Mouse (Mus musculus): ENCODE results near the gene Myo6. TPM values are rescaled to one million over a fixed set of nuclear protein-coding genes. Genes with fewer than 3 reads are reported as not detected.

Myo6 gene
- polyA plus RNA-seq, 1 experiment, result 16.4 TPM

DNA sequence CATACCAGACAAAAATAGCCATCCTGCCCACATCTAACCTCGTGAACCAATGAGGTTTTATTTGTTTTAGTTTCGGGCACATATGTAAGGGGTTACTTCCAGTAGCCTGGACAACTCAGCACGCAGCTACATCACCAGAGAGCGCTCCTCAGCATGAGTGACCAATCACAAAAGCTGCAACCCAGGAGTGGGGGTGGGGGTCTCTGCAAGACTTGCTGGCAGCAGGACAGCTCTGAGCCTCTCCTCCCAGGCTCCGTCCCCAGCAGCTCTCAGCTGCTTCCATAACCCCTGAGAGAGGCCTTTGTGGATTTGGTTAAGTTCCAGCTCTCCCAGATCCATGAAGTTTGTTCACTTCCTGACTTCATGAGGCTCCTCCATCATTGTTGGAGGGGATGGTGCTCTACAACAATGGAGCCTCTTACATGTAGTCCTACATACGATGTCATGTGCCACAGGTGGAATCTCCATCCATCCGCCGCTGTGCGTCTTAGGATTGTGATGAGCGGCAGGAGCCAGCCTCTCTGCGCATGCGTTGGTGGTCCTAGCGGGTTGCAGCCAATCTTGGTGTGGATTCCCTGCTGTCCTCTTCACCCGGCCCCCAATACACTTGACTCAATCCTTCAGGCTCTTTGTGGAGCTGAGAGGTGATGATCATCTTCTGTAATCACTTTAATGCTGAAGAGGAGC, 37.7 kb downstream of the Myo6 start:
- 86% methylated on average over 14 of the region's 14 CpGs for WGBS
- no peak overlapping the region for H3K4me3 ChIP-seq (replicated peaks; ENCODE audit: control insufficient read depth, low read depth, low read length)
- H3K4me1 ChIP-seq (ENCODE audit: control insufficient read depth, insufficient read depth, low read length), result no peaks in the 10 kb centered on the region
- no peak for TF ChIP-seq POLR2A (IDR thresholded peaks at IDR 0.05; ENCODE audit: borderline replicate concordance, control insufficient read depth, low read depth, low read length)
- H3K27ac ChIP-seq (ENCODE audit: control insufficient read depth, insufficient read depth, low read depth, low read length, poor library complexity), result no peak overlapping the region

DNA sequence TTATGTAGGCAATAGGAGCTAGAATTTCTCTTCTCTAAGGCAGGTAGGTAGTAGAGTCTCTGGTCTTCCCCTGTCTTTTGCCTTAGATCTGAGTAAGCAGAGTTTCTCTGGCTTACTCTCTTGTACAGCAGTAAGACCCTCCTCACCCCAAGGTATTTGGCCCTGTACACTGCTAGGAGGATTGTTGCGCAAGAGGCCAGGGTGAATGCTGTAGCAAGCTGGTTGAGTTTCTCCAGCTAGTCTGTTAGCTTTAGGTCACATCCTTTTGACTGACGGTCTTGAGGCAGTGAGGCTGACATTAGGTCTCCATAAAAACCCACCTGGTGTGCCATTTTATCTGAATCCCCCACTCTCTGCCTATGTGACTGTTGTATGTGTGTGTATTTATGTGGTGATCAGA, 43.9 kb downstream of the Myo6 start:
- Histone ChIP-seq H3K4me1 (ENCODE audit: control insufficient read depth, insufficient read depth, low read length) (no peaks in the 10 kb centered on the region), H3K27ac (ENCODE audit: control insufficient read depth, insufficient read depth, low read depth, low read length, poor library complexity) (no peak overlapping the region), H3K4me3 (replicated peaks; ENCODE audit: control insufficient read depth, low read depth, low read length) (no peak overlapping the region)
- TF ChIP-seq POLR2A (IDR thresholded peaks at IDR 0.05; ENCODE audit: borderline replicate concordance, control insufficient read depth, low read depth, low read length), result no peak
- WGBS, result 80% methylated on average over 2 of the region's 2 CpGs

DNA sequence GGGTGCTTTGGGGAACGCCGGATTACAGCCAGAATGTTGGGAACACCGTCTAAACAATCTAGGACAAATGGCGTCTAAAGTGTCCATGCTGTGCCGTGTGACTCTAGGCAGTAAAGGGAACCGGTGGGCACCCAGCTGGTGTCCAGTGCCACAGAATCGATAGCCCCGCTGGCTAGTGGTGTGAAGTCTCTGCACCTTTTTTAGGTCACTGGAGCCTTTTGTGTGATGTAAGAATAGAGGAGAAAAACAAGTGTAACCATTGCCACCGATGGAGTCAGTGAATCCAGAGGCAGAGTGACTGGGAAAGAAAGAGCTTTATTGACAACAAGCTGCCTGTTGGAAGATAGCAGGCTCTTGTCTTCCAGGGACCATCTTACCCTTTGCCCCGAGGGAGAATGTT, 44.6 kb downstream of the Myo6 start:
- WGBS, result 87% methylated on average over 10 of the region's 10 CpGs
- TF ChIP-seq CTCF (IDR thresholded peaks at IDR 0.05; ENCODE audit: control insufficient read depth, insufficient read depth, low read length) (no peak), POLR2A (IDR thresholded peaks at IDR 0.05; ENCODE audit: borderline replicate concordance, control insufficient read depth, low read depth, low read length) (no peak)
- H3K4me1 ChIP-seq (ENCODE audit: control insufficient read depth, insufficient read depth, low read length), result no peaks in the 10 kb centered on the region
- no peak overlapping the region for H3K4me3 ChIP-seq (replicated peaks; ENCODE audit: control insufficient read depth, low read depth, low read length)
- H3K27ac ChIP-seq (ENCODE audit: control insufficient read depth, insufficient read depth, low read depth, low read length, poor library complexity), result no peak overlapping the region

DNA sequence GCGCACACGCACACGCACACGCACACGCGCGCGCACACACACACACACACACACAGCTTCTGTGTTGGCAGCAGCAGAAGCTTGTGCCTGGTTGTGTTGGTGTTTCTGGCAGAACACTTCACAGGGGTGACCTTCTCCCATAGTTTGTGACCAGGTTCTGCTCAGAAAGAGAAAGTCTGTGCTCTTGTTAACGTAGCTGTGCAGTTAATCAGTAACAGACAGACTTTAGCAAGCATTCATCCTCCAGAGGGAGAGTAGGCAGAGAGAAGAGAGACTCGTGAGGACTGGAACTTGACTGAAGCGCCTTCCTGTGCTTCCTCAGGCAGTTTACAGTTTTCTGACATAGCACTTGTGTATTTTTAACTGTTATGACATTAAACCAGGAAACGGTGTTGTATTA, 45.3 kb downstream of the Myo6 start:
- 74% methylated on average over 12 of the region's 12 CpGs for WGBS
- TF ChIP-seq CTCF (IDR thresholded peaks at IDR 0.05; ENCODE audit: control insufficient read depth, insufficient read depth, low read length) (no peak), POLR2A (IDR thresholded peaks at IDR 0.05; ENCODE audit: borderline replicate concordance, control insufficient read depth, low read depth, low read length) (no peak)

DNA sequence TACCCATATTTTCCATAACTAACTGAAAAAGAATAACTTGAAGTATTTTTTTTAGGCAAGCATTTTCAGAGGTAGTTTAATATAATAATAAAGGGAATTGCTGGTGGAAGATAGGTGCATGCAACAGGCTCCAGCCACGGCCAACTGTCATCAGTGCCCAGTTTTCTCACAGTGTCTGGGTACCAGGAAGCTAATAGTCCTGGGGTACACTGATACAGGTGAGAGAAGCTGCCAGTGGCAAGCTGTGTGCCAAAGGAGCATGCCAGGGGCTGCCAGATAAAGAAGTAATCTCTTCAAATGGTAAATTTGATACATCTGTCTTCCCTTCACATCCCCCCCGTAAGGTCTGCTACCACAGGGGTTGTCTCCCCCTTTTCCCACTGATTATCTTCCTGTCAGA, 48.6 kb downstream of the Myo6 start:
- 64% methylated on average over 2 of the region's 2 CpGs for WGBS
- TF ChIP-seq CTCF (IDR thresholded peaks at IDR 0.05; ENCODE audit: control insufficient read depth, insufficient read depth, low read length) (no peak), POLR2A (IDR thresholded peaks at IDR 0.05; ENCODE audit: borderline replicate concordance, control insufficient read depth, low read depth, low read length) (no peak)
- H3K4me3 ChIP-seq (replicated peaks; ENCODE audit: control insufficient read depth, low read depth, low read length), result no peak overlapping the region
- no peak overlapping the region for H3K27ac ChIP-seq (ENCODE audit: control insufficient read depth, insufficient read depth, low read depth, low read length, poor library complexity)
- H3K4me1 ChIP-seq (ENCODE audit: control insufficient read depth, insufficient read depth, low read length), result no peaks in the 10 kb centered on the region

More for the DNA sequence above, 45.3 kb downstream of the Myo6 start:
- H3K27ac ChIP-seq (ENCODE audit: control insufficient read depth, insufficient read depth, low read depth, low read length, poor library complexity), result no peak overlapping the region; the same call in 1 of the 2 replicates
- H3K4me1 ChIP-seq (ENCODE audit: control insufficient read depth, insufficient read depth, low read length), result no peaks in the 10 kb centered on the region
- no peak overlapping the region for H3K4me3 ChIP-seq (replicated peaks; ENCODE audit: control insufficient read depth, low read depth, low read length)

DNA sequence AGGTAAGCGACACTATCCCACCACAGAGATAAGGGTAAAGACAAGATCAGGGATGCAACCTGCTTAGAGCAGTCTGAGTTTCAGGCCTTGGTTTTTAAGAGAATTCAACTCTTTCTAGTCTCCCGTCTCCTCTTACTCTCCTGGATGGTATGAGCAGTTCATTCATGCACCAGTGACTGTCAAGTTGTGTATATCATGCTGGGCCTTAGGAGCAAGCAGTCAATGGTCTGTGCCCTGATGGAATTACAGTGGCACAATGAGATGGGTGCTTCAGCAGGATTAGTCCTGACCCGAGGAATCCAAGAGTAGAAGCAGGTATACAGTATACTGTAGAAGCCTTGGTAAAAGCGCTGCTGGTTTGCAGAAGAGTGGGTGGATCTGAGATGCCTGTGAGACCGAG, 50.7 kb downstream of the Myo6 start:
- TF ChIP-seq POLR2A (IDR thresholded peaks at IDR 0.05; ENCODE audit: borderline replicate concordance, control insufficient read depth, low read depth, low read length) (no peak), CTCF (IDR thresholded peaks at IDR 0.05; ENCODE audit: control insufficient read depth, insufficient read depth, low read length) (no peak)
- no peaks in the 10 kb centered on the region for H3K4me1 ChIP-seq (ENCODE audit: control insufficient read depth, insufficient read depth, low read length)
- WGBS, result 81% methylated on average over 5 of the region's 5 CpGs

DNA sequence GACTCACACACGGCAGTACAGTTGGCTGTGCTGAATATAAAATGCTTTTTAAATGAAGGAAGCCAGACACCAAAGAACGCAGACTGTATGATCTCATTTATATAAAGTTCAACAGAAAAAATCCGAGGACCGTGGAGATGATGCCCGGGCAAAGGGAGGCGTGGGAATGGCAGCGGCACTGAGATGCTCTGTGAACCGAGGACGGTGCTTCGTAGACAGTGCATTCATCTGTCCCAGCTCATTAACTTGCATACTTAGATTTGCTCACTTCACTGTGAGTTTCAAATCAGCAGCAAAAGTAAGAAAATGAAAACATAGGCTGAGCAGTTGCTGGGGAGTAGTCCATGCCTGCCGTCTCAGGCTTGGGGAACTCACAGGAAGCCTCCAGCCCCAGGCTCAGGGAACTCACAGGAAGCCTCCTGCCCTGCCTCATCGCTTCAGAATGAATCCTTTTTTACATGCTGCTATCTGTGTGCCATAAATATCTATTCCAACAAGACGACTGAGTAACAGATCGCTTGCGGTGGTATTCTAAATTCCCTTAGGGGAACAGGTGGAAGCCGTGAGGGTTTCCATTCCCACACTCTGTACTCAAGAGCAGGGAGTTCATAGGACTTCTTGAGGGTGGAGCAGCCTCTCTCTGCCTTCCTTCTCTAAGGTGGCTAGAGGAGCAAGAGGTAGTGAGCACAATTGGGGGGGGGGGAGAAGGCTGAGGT, 52.1 kb downstream of the Myo6 start:
- no peaks in the 10 kb centered on the region for H3K4me1 ChIP-seq (ENCODE audit: control insufficient read depth, insufficient read depth, low read length)
- H3K4me3 ChIP-seq (replicated peaks; ENCODE audit: control insufficient read depth, low read depth, low read length), result no peak overlapping the region
- TF ChIP-seq POLR2A (IDR thresholded peaks at IDR 0.05; ENCODE audit: borderline replicate concordance, control insufficient read depth, low read depth, low read length), result no peak
- no peak for TF ChIP-seq CTCF (IDR thresholded peaks at IDR 0.05; ENCODE audit: control insufficient read depth, insufficient read depth, low read length)
- no peak overlapping the region for H3K27ac ChIP-seq (ENCODE audit: control insufficient read depth, insufficient read depth, low read depth, low read length, poor library complexity)
- 83% methylated on average over 16 of the region's 16 CpGs for WGBS

More for the DNA sequence above, 50.7 kb downstream of the Myo6 start:
- no peak overlapping the region for H3K4me3 ChIP-seq (replicated peaks; ENCODE audit: control insufficient read depth, low read depth, low read length)
- no peak overlapping the region for H3K27ac ChIP-seq (ENCODE audit: control insufficient read depth, insufficient read depth, low read depth, low read length, poor library complexity)

DNA sequence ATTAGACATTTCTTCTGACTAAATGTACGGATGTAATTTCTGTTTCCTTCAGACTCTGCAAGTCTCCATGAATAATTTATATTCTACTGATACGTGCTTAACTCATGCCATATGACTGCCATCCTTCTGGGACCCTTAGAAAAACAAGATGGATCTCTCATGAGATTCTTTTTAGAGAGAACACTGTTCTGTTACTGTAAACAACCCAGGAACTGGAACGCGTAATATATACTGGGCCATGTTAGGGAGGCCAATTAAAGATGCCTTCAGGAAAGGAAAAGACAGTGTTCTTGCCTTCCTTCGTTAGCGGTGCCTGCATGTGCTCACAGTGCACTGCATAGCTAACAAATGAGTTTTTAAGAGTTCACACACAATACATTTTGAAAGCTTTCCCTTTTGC, 53.9 kb downstream of the Myo6 start:
- TF ChIP-seq POLR2A (IDR thresholded peaks at IDR 0.05; ENCODE audit: borderline replicate concordance, control insufficient read depth, low read depth, low read length), result no peak
- no peak for TF ChIP-seq CTCF (IDR thresholded peaks at IDR 0.05; ENCODE audit: control insufficient read depth, insufficient read depth, low read length)
- Histone ChIP-seq H3K4me3 (replicated peaks; ENCODE audit: control insufficient read depth, low read depth, low read length) (no peak overlapping the region), H3K27ac (ENCODE audit: control insufficient read depth, insufficient read depth, low read depth, low read length, poor library complexity) (no peak overlapping the region), H3K4me1 (ENCODE audit: control insufficient read depth, insufficient read depth, low read length) (no peaks in the 10 kb centered on the region)
- WGBS, result 86% methylated on average over 6 of the region's 6 CpGs
